Mouse (Mus musculus): ENCODE results near the gene Ankrd6. TPM values are rescaled to one million over a fixed set of nuclear protein-coding genes. Genes with fewer than 3 reads are reported as not detected.

Gene Ankrd6
- polyA plus RNA-seq, 3 experiments from 2014 or later, result 1.2 to 2.9 (median 2.7) TPM

- ATAC-seq, result no peak
Observed at GRCm38 (mm10) chr4:32767471-32767870, 183.2 kb downstream of the Ankrd6 start.

GRCm38 (mm10) chr4:32757430-32757829 lies 193.2 kb downstream of the Ankrd6 start:
- ATAC-seq, result no peak

Other genes with a start within 250 kb of the Ankrd6 start
- 10 to 100 TPM; 61.9 to 82.1 (median 71.3) TPM for gene Lyrm2, start 150.6 kb downstream of the Ankrd6 start, polyA plus RNA-seq (2017; shearing (Covaris generic))
- 1 to 10 TPM in 2 of 3 experiments, under 1 TPM in 1; 0.62 to 5.4 (median 4.2) TPM for gene Rragd, start 32.2 kb upstream of the Ankrd6 start, polyA plus RNA-seq (2017; shearing (Covaris generic))
- gene Ube2j1, start 80.6 kb upstream of the Ankrd6 start, polyA plus RNA-seq (2017; shearing (Covaris generic)), result 10 to 100 TPM; 33.3 to 58.4 (median 41.7) TPM
- gene Gabrr2, start 112.2 kb upstream of the Ankrd6 start, polyA plus RNA-seq (2017; shearing (Covaris generic)), result 10 to 100 TPM in 2 of 3 experiments, under 1 TPM in 1; 0.35 to 12.9 (median 12.9) TPM
- gene Gabrr1, start 181.7 kb upstream of the Ankrd6 start, polyA plus RNA-seq (2017; shearing (Covaris generic)), result not detected
- not detected for gene Pm20d2, start 238.9 kb upstream of the Ankrd6 start, polyA plus RNA-seq (2017; shearing (Covaris generic))